Mouse (Mus musculus) R1 (cell line): Measurements from ENCODE around the gene Rftn2.
A peak's percentile ranks its signal among the peaks of the same experiment; 100 is the strongest.

Experiments
- DNase-seq: peaks from one replicate; pipeline ENCODE4 v3.0.0-alpha.2; 2018; ENCODE audit warnings: low read depth, low spot score

The Rftn2 gene

GRCm38 (mm10) chr1:55173720-55174557, 52.6 kb downstream of the Rftn2 start:
- DNase-seq = no peak

- DNase-seq = peak; percentile 63
Observed at GRCm38 (mm10) chr1:55171361-55172325, 54.9 kb downstream of the Rftn2 start.

- peak; percentile 31 for DNase-seq
Observed at GRCm38 (mm10) chr1:55168591-55168990, 58.0 kb downstream of the Rftn2 start.

- DNase-seq = no peak
Observed at GRCm38 (mm10) chr1:55167560-55167959, 59.0 kb downstream of the Rftn2 start.

- DNase-seq = peak; percentile 66
Observed at GRCm38 (mm10) chr1:55164005-55164404, 62.6 kb downstream of the Rftn2 start.

- DNase-seq = peak; percentile 63
Observed at GRCm38 (mm10) chr1:55162781-55163180, 63.8 kb downstream of the Rftn2 start.

- DNase-seq = peak; percentile 79
Observed at GRCm38 (mm10) chr1:55161895-55162294, 64.7 kb downstream of the Rftn2 start.

GRCm38 (mm10) chr1:55160831-55161638, 65.5 kb downstream of the Rftn2 start:
- no peak for DNase-seq

GRCm38 (mm10) chr1:55160218-55160617, 66.4 kb downstream of the Rftn2 start:
- no peak for DNase-seq

GRCm38 (mm10) chr1:55158821-55159220, 67.8 kb downstream of the Rftn2 start:
- DNase-seq = no peak

GRCm38 (mm10) chr1:55158211-55158610, 68.4 kb downstream of the Rftn2 start:
- no peak for DNase-seq

- no peak for DNase-seq
Observed at GRCm38 (mm10) chr1:55157329-55157728, 69.3 kb downstream of the Rftn2 start.

GRCm38 (mm10) chr1:55145556-55145955, 81.0 kb downstream of the Rftn2 start:
- DNase-seq = no peak

- DNase-seq = no peak
Observed at GRCm38 (mm10) chr1:55144338-55144737, 82.2 kb downstream of the Rftn2 start.

- peak; percentile 82 for DNase-seq
Observed at GRCm38 (mm10) chr1:55135846-55136245, 90.7 kb downstream of the Rftn2 start.

GRCm38 (mm10) chr1:55134301-55134700, 92.3 kb downstream of the Rftn2 start:
- no peak for DNase-seq

GRCm38 (mm10) chr1:55133173-55133572, 93.4 kb downstream of the Rftn2 start:
- no peak for DNase-seq

- DNase-seq = no peak
Observed at GRCm38 (mm10) chr1:55132308-55132707, 94.3 kb downstream of the Rftn2 start.

GRCm38 (mm10) chr1:55131424-55132014, 95.1 kb downstream of the Rftn2 start:
- DNase-seq = peak; percentile 89

- DNase-seq = peak; percentile 93
Observed at GRCm38 (mm10) chr1:55130943-55131401, 95.6 kb downstream of the Rftn2 start, which contains the start of gene Mob4. Gene Mob4 (plus strand): TSS chr1:55131231.
